Mouse (Mus musculus): ENCODE data around the gene C330021F23Rik. TPM values are rescaled to one million over a fixed set of nuclear protein-coding genes. Genes with fewer than 3 reads are reported as not detected.
A peak's percentile ranks its signal among the peaks of the same experiment; 100 is the strongest.

C330021F23Rik gene
- polyA plus RNA-seq, 1 experiment: not detected

GRCm38 (mm10) chr8:3586452-3586851 lies 18.7 kb downstream of the C330021F23Rik start:
- no peak overlapping the region for H3K27ac ChIP-seq (ENCODE audit: insufficient read depth, low read depth, low read length)
- H3K4me1 ChIP-seq (ENCODE audit: control insufficient read depth, insufficient read depth, low read length): no peaks in the 10 kb centered on the region
- H3K4me3 ChIP-seq (ENCODE audit: insufficient read depth, low read depth, low read length): no peak overlapping the region
- 91% methylated on average over 2 of the region's 2 CpGs for WGBS
- no peak for TF ChIP-seq POLR2A (IDR thresholded peaks at IDR 0.05; ENCODE audit: insufficient read depth, low read depth, low read length)
- no peak for TF ChIP-seq CTCF (IDR thresholded peaks at IDR 0.05; ENCODE audit: insufficient read depth, low read depth, low read length)

GRCm38 (mm10) chr8:3586993-3587390 lies 19.2 kb downstream of the C330021F23Rik start, which contains the start of gene Camsap3:
TSS of gene Camsap3 (plus strand) at chr8:3587293.
- TF ChIP-seq POLR2A (IDR thresholded peaks at IDR 0.05; ENCODE audit: insufficient read depth, low read depth, low read length): no peak
- no peak for TF ChIP-seq CTCF (IDR thresholded peaks at IDR 0.05; ENCODE audit: insufficient read depth, low read depth, low read length)
- 2% methylated on average over 7 of the region's 7 CpGs for WGBS
- Histone ChIP-seq H3K27ac (ENCODE audit: insufficient read depth, low read depth, low read length) (peak within 1 kb of the TSS; percentile 7; the same call in 1 of the 2 replicates), H3K4me1 (ENCODE audit: control insufficient read depth, insufficient read depth, low read length) (no peaks in the 10 kb centered on the region), H3K4me3 (ENCODE audit: insufficient read depth, low read depth, low read length) (peak within 1 kb of the TSS; percentile 75)

- TF ChIP-seq POLR2A (IDR thresholded peaks at IDR 0.05; ENCODE audit: insufficient read depth, low read depth, low read length) (peak; percentile 66), CTCF (IDR thresholded peaks at IDR 0.05; ENCODE audit: insufficient read depth, low read depth, low read length) (no peak)
- H3K4me3 ChIP-seq (ENCODE audit: insufficient read depth, low read depth, low read length): peak overlapping the region; percentile 75
- WGBS: 1% methylated on average over 77 of the region's 77 CpGs
- no peaks in the 10 kb centered on the region for H3K4me1 ChIP-seq (ENCODE audit: control insufficient read depth, insufficient read depth, low read length)
- H3K27ac ChIP-seq (ENCODE audit: insufficient read depth, low read depth, low read length): peak overlapping the region; percentile 7; the same call in 1 of the 2 replicates
Observed at GRCm38 (mm10) chr8:3587391-3588257, 19.8 kb downstream of the C330021F23Rik start.

GRCm38 (mm10) chr8:3588258-3588633 lies 20.5 kb downstream of the C330021F23Rik start:
- Histone ChIP-seq H3K27ac (ENCODE audit: insufficient read depth, low read depth, low read length) (no peak overlapping the region), H3K4me1 (ENCODE audit: control insufficient read depth, insufficient read depth, low read length) (no peaks in the 10 kb centered on the region), H3K4me3 (ENCODE audit: insufficient read depth, low read depth, low read length) (peak overlapping the region; percentile 75)
- TF ChIP-seq CTCF (IDR thresholded peaks at IDR 0.05; ENCODE audit: insufficient read depth, low read depth, low read length) (no peak), POLR2A (IDR thresholded peaks at IDR 0.05; ENCODE audit: insufficient read depth, low read depth, low read length) (no peak)
- 2% methylated on average over 11 of the region's 11 CpGs for WGBS

DNA sequence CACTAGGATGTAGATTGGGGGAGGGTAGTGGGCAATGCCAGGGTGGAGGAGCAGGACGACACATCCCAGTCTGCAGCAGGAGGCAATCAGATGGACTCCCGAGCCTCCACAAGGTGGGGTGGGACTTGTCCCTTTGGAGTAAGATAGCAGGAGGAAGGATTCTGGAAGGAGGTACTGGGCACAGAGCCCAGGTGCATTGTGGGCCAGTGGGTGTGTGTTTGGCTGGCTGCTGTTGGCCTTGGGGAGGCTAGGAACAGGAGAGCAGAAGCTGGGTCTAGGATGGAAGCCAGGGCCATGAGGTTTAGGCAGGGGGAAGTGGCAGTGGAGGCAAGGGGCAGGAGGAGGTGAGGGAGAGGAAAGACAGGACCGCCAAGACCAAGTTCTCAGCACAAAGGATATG lies 25.7 kb downstream of the C330021F23Rik start:
- 57% methylated on average over 3 of the region's 3 CpGs for WGBS
- Histone ChIP-seq H3K27ac (ENCODE audit: insufficient read depth, low read depth, low read length) (no peak overlapping the region), H3K4me3 (ENCODE audit: insufficient read depth, low read depth, low read length) (no peak overlapping the region), H3K4me1 (ENCODE audit: control insufficient read depth, insufficient read depth, low read length) (peaks cover 5% of the 10 kb centered on the region; the same call in 1 of the 2 replicates)
- TF ChIP-seq CTCF (IDR thresholded peaks at IDR 0.05; ENCODE audit: insufficient read depth, low read depth, low read length): no peak
- no peak for TF ChIP-seq POLR2A (IDR thresholded peaks at IDR 0.05; ENCODE audit: insufficient read depth, low read depth, low read length)

- Histone ChIP-seq H3K4me3 (ENCODE audit: insufficient read depth, low read depth, low read length) (no peak overlapping the region), H3K27ac (ENCODE audit: insufficient read depth, low read depth, low read length) (no peak overlapping the region), H3K4me1 (ENCODE audit: control insufficient read depth, insufficient read depth, low read length) (peaks cover 5% of the 10 kb centered on the region; the same call in 1 of the 2 replicates)
- TF ChIP-seq POLR2A (IDR thresholded peaks at IDR 0.05; ENCODE audit: insufficient read depth, low read depth, low read length): no peak
- no peak for TF ChIP-seq CTCF (IDR thresholded peaks at IDR 0.05; ENCODE audit: insufficient read depth, low read depth, low read length)
- 90% methylated on average over 2 of the region's 2 CpGs for WGBS
Observed at GRCm38 (mm10) chr8:3594466-3594865, 26.7 kb downstream of the C330021F23Rik start.

GRCm38 (mm10) chr8:3598054-3598453 lies 30.3 kb downstream of the C330021F23Rik start:
- H3K4me3 ChIP-seq (ENCODE audit: insufficient read depth, low read depth, low read length): no peak overlapping the region

GRCm38 (mm10) chr8:3599219-3599618 lies 31.4 kb downstream of the C330021F23Rik start:
- no peak for TF ChIP-seq CTCF (IDR thresholded peaks at IDR 0.05; ENCODE audit: insufficient read depth, low read depth, low read length)
- TF ChIP-seq POLR2A (IDR thresholded peaks at IDR 0.05; ENCODE audit: insufficient read depth, low read depth, low read length): no peak
- no peak overlapping the region for H3K27ac ChIP-seq (ENCODE audit: insufficient read depth, low read depth, low read length)
- 85% methylated on average over 1 of the region's 1 CpGs for WGBS
- H3K4me1 ChIP-seq (ENCODE audit: control insufficient read depth, insufficient read depth, low read length): no peaks in the 10 kb centered on the region
- H3K4me3 ChIP-seq (ENCODE audit: insufficient read depth, low read depth, low read length): no peak overlapping the region

More at GRCm38 (mm10) chr8:3598054-3598453, 30.3 kb downstream of the C330021F23Rik start:
- H3K27ac ChIP-seq (ENCODE audit: insufficient read depth, low read depth, low read length): no peak overlapping the region
- H3K4me1 ChIP-seq (ENCODE audit: control insufficient read depth, insufficient read depth, low read length): peaks cover 5% of the 10 kb centered on the region; the same call in 1 of the 2 replicates
- 86% methylated on average over 3 of the region's 3 CpGs for WGBS
- TF ChIP-seq CTCF (IDR thresholded peaks at IDR 0.05; ENCODE audit: insufficient read depth, low read depth, low read length) (no peak), POLR2A (IDR thresholded peaks at IDR 0.05; ENCODE audit: insufficient read depth, low read depth, low read length) (no peak)

DNA sequence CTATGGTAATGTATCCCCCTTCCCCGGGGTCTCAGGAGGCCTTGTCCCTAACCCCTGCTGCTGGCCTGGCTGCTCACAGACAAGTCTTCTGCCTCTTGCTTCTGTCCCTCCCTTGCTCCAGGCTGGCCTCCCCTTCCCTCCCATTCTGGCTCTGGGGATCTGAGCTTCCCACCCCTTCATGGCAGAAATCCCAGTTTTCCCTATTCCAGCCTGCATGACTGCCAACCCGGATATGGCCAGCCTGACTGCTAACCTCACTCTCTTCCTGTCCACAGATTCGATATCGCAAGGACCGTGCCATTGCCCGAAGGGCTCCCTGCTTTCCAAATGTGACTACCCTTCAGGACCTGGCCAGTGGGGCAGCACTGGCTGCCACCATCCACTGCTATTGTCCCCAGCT lies 32.6 kb downstream of the C330021F23Rik start:
- WGBS: 58% methylated on average over 6 of the region's 6 CpGs
- Histone ChIP-seq H3K4me1 (ENCODE audit: control insufficient read depth, insufficient read depth, low read length) (no peaks in the 10 kb centered on the region), H3K27ac (ENCODE audit: insufficient read depth, low read depth, low read length) (no peak overlapping the region), H3K4me3 (ENCODE audit: insufficient read depth, low read depth, low read length) (no peak overlapping the region)
- no peak for TF ChIP-seq POLR2A (IDR thresholded peaks at IDR 0.05; ENCODE audit: insufficient read depth, low read depth, low read length)
- TF ChIP-seq CTCF (IDR thresholded peaks at IDR 0.05; ENCODE audit: insufficient read depth, low read depth, low read length): no peak

All from olfactory bulb, adult 2 months (tissue).